Mouse (Mus musculus) B cell, adult (primary cell): ENCODE results near the gene Gm35549. TPM values are rescaled to one million over a fixed set of nuclear protein-coding genes. Genes with fewer than 3 reads are reported as not detected.

Experiments used
- total RNA-seq: library from RNA; stranded (reverse); gene quantifications from 4 replicates; pipeline ENCODE4 v1.2.4, GENCODE M21; 2023; ENCODE audit not compliant: inconsistent age

Gm35549 gene
- not detected in 4 replicates for total RNA-seq

DNA sequence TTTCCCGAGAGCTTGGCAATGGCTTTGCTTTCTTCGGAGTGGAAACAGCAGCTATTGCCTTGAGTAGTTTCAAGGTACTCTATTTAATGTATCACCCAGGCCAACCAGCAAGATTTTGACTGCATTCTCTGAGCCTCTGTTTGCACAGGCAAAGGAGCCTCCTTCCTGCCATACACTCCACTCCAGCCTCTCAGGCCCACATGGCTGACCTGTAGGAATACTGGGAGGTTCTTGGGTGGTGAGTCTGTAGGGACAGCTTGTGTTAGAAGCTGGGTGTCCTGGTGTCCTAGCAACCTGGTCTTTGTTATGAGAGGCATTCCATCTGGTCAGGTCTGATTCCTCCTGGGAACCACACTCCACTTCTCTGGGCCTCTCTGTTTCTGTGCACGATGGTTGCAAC lies at the start of gene Gm35549:
Gm35549 (minus strand) TSS at position 276 of the 400 bp plus-strand sequence.

DNA sequence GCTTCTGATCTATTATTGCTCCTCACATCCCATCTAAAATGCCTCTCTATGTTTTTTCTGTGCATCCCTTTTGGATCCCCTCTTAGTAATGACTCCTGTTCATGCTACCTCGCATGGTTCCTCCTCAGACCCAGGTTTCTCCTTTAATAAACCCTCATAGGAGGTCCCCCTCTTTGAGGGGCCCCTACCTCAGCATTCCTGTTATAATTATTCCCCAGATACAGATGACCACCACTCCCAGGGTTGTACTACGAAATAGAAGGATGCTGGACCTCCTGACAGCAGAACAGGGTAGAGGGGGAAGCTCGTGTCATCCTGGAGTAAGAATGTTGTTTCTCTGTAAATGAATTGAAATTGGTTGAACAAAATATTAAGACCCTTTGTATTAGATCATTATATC lies 41.5 kb upstream of the Gm35549 start, which contains the start of gene Zkscan7:
Zkscan7 (plus strand) TSS at position 301 of the 400 bp plus-strand sequence.

DNA sequence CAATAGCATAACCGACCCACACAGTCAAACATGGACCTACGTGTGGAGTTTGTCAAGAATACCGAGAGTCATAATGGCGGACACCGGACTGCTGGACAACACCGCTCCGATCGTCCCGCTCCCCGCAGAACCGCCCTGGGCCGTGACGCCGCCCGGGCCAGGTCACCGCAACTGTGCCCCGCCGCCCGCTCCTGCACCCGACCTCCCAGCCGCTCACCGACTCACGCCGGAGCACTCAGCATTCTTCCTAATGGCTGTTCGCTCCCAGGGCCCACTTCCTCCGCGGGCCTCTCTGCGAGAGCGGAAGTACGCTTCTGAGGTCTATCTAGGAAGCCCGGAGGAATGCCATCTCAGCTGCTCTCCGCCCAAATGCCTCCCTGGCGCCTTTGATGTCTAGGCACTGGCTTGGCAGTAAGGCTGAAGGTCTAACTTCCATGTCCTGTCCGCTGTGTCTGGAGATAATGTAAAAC lies 21.9 kb upstream of the Gm35549 start, which contains the start of gene Zfp445:
Zfp445 (minus strand) TSS at position 310 of the 470 bp plus-strand sequence.

DNA sequence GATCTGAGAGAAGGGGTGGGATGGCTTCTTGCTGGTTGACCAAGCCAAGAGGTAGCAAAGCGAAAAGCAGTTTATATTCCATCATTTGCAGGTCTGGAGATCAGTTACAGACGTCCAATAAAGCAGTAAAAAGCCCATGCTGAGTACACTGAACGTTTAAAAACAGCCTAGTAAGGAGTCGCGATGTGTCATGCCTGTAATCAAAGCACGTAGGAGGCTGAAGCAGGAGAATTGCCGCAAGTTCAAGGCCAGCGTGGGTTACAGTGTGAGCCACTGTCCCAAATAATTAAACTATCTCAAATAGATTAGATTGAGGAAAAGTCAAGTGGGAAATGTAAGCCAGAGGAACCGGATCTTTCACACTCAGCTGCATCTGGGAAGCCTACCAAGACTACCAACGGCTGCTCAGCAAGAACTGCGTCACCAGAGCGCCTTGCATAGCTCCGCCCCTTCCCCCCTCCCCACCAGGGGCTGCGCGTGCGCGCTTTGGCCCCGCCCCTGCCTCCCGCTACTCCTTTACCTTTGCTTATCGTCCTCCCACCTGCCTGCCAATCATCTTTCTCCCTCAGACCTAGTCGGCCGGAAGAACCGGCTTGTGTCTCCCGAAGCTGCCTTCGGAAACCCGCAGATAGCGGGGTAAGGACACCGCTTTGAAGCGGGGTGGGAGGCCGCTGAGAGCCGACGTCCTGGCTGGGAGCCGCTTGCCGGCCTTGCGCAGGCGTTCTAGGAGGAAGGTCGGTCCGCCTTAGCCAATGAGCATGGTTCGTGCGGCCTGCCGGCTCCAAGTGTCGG lies 38.6 kb downstream of the Gm35549 start, which contains the start of gene Tcaim:
Tcaim (plus strand) TSS at position 487 of the 792 bp plus-strand sequence.

Other genes starting within 250 kb of the Gm35549 start
- not detected in 4 replicates for gene Topaz1, start 96.7 kb downstream of the Gm35549 start, total RNA-seq
- 14.4 to 19.7 TPM (median 16.9 TPM) in 4 replicates for gene Tcaim, start 38.5 kb downstream of the Gm35549 start, total RNA-seq
- 120 to 148 TPM (median 132 TPM) in 4 replicates for gene Zfp445, start 22.0 kb upstream of the Gm35549 start, total RNA-seq
- 2.6 to 4.5 TPM (median 4.0 TPM) in 4 replicates for gene Zkscan7, start 41.6 kb upstream of the Gm35549 start, total RNA-seq
- gene Zfp105, start 79.0 kb upstream of the Gm35549 start, total RNA-seq: 0.42 TPM in 1 of 4 replicates, not detected in the others
- gene 1110059G10Rik, start 107.0 kb upstream of the Gm35549 start, total RNA-seq: 40.3 to 49.8 TPM (median 45.0 TPM) in 4 replicates
- 3.4 to 7.5 TPM (median 5.4 TPM) in 4 replicates for gene Kif15, start 107.0 kb upstream of the Gm35549 start, total RNA-seq
- gene Tmem42, start 177.3 kb upstream of the Gm35549 start, total RNA-seq: 13.5 to 18.0 TPM (median 17.4 TPM) in 4 replicates
- gene Tgm4, start 190.7 kb upstream of the Gm35549 start, total RNA-seq: 0.54 TPM in 1 of 4 replicates, not detected in the others